8 mouse cellular contexts compared by ENCODE assay signal in the genomic region with DNA sequence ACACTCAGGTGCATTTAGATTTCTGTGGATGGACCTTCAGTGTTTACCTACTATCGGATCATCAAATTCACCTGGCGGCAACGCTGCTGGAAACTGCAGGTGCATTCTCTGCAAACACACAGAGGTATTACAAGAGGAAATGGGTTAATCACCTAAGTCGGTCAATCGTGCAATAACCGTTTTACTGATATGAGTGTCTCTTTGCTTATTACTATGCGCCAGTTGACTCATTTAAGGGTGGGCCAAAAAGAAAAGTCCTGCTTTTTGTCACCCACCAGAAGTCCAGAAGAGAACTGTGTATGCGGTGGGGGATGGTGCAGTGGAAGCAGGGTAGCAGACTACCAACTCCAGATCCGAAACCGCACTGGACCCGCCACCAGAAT. TPM values are rescaled to one million over a fixed set of nuclear protein-coding genes. Genes with fewer than 3 reads are reported as not detected.
DNase-seq lines count a peak whose midpoint lies in the region; ATAC-seq and TF ChIP-seq lines count a peak whose summit lies in the region.

No protein-coding gene starts in this region.

- H3K36me3 ChIP-seq in lung, embryonic 14.5 days (ENCODE audit: insufficient read depth): peaks cover 14% of the 10 kb centered on the region; the same call in 1 of the 2 replicates
- H3K36me3 ChIP-seq in embryonic facial prominence, embryonic 11.5 days (replicated peaks; ENCODE audit: control insufficient read depth, insufficient read depth, low read depth, low read length): no peaks in the 10 kb centered on the region
- peaks cover 17% of the 10 kb centered on the region for H3K36me3 ChIP-seq in hindbrain, embryonic 10.5 days
- peaks cover 28% of the 10 kb centered on the region for H3K36me3 ChIP-seq in midbrain, embryonic 10.5 days

- peak overlapping the region; percentile 86 for H3K4me3 ChIP-seq in lung, embryonic 14.5 days (ENCODE audit: low read depth, low read length)
- H3K4me3 ChIP-seq in embryonic facial prominence, embryonic 11.5 days (ENCODE audit: low read depth, low read length): peak overlapping the region; percentile 81
- peak overlapping the region; percentile 90 for H3K4me3 ChIP-seq in hindbrain, embryonic 10.5 days
- peak overlapping the region; percentile 94 for H3K4me3 ChIP-seq in midbrain, embryonic 10.5 days

- peaks cover 16% of the 10 kb centered on the region for H3K4me1 ChIP-seq in lung, embryonic 14.5 days (ENCODE audit: insufficient read depth)
- 0 out of 2 replicates have a peak, but pooled peaks cover 1% of the 10 kb centered on the region for H3K4me1 ChIP-seq in embryonic facial prominence, embryonic 11.5 days (ENCODE audit: control insufficient read depth, insufficient read depth, low read length)
- H3K4me1 ChIP-seq in hindbrain, embryonic 10.5 days (replicated peaks): peaks cover 37% of the 10 kb centered on the region
- peaks cover 34% of the 10 kb centered on the region for H3K4me1 ChIP-seq in midbrain, embryonic 10.5 days

- no peak for TF ChIP-seq CTCF in lung, embryonic 14.5 days (IDR thresholded peaks at IDR 0.05; ENCODE audit: low read depth)

- H3K9ac ChIP-seq in lung, embryonic 14.5 days: peak overlapping the region; percentile 75
- peak overlapping the region; percentile 98 for H3K9ac ChIP-seq in embryonic facial prominence, embryonic 11.5 days (replicated peaks; ENCODE audit: low read length)

- no peaks in the 10 kb centered on the region for H3K27me3 ChIP-seq in lung, embryonic 14.5 days (ENCODE audit: insufficient read depth, low read length)
- no peaks in the 10 kb centered on the region for H3K27me3 ChIP-seq in embryonic facial prominence, embryonic 11.5 days (ENCODE audit: control insufficient read depth, insufficient read depth, low read length)
- H3K27me3 ChIP-seq in hindbrain, embryonic 10.5 days (ENCODE audit: insufficient read depth, poor library complexity, severe bottlenecking): no peaks in the 10 kb centered on the region
- H3K27me3 ChIP-seq in midbrain, embryonic 10.5 days (ENCODE audit: low read depth, poor library complexity, severe bottlenecking): no peaks in the 10 kb centered on the region

- 3% methylated on average over 11 of the region's 11 CpGs for WGBS in lung, embryonic 14.5 days
- WGBS in embryonic facial prominence, embryonic 11.5 days: 7% methylated on average over 11 of the region's 11 CpGs
- 11% methylated on average over 11 of the region's 11 CpGs for WGBS in hindbrain, embryonic 10.5 days
- WGBS in midbrain, embryonic 10.5 days: 10% methylated on average over 11 of the region's 11 CpGs

- no peaks in the 10 kb centered on the region for H3K9me3 ChIP-seq in lung, embryonic 14.5 days (ENCODE audit: low read depth, low read length)
- no peaks in the 10 kb centered on the region for H3K9me3 ChIP-seq in embryonic facial prominence, embryonic 11.5 days (replicated peaks; ENCODE audit: control insufficient read depth, low read length)
- no peaks in the 10 kb centered on the region for H3K9me3 ChIP-seq in hindbrain, embryonic 10.5 days
- H3K9me3 ChIP-seq in midbrain, embryonic 10.5 days (replicated peaks): no peaks in the 10 kb centered on the region

- peak overlapping the region; percentile 63 for H3K27ac ChIP-seq in lung, embryonic 14.5 days (ENCODE audit: low read depth)
- H3K27ac ChIP-seq in embryonic facial prominence, embryonic 11.5 days (replicated peaks; ENCODE audit: low read depth, low read length): peak overlapping the region; percentile 98; the same call in 1 of the 2 replicates
- peak overlapping the region; percentile 99 for H3K27ac ChIP-seq in hindbrain, embryonic 10.5 days
- peak overlapping the region; percentile 99 for H3K27ac ChIP-seq in midbrain, embryonic 10.5 days (replicated peaks)

- no peak for ATAC-seq in lung, embryonic 14.5 days (ENCODE audit: insufficient read depth)
- ATAC-seq in embryonic facial prominence, embryonic 11.5 days (replicated peaks; ENCODE audit: insufficient number of reproducible peaks, low FRiP score, low TSS enrichment, low read depth): no peak

- peak; percentile 20 for DNase-seq in lung, embryonic 14.5 days
- DNase-seq in lung, postnatal 25 days (ENCODE audit: low spot score): no peak
- DNase-seq in embryonic facial prominence, embryonic 11.5 days (ENCODE audit: low spot score): no peak
- DNase-seq in hindbrain, embryonic 10.5 days (ENCODE audit: low spot score): no peak
- no peak for DNase-seq in midbrain, embryonic 10.5 days (ENCODE audit: low spot score)
- no peak for DNase-seq in frontal cortex, adult 2 months (ENCODE audit: extremely low spot score in 1 of 2, low spot score in 1 of 2)
- DNase-seq in cerebellum, adult 18-20 months: no peak
- no peak for DNase-seq in embryo, embryonic 9.5 days (ENCODE audit: extremely low spot score)

- H3K4me2 ChIP-seq in lung, embryonic 14.5 days: peak overlapping the region; percentile 85
- peak overlapping the region; percentile 49 for H3K4me2 ChIP-seq in embryonic facial prominence, embryonic 11.5 days (ENCODE audit: low read depth, low read length)

RNA-seq across cellular contexts. Expression of a gene that starts 0.6 kb away (rescaled TPM):
- 23.7 and 26.0 TPM in 2 replicates for polyA plus RNA-seq in lung, embryonic 14.5 days (2014; fragmentation: Nextera tagmentation; extraction: Ambion mirVana)
- 20.4 and 21.0 TPM in 2 replicates for polyA plus RNA-seq in embryonic facial prominence, embryonic 11.5 days (2014; fragmentation: Nextera tagmentation; extraction: Ambion mirVana)
- 11.7 and 13.4 TPM in 2 replicates for polyA plus RNA-seq in hindbrain, embryonic 10.5 days (2016; fragmentation: Nextera tagmentation; extraction: Ambion mirVana)
- polyA plus RNA-seq in midbrain, embryonic 10.5 days (2016; fragmentation: Nextera tagmentation; extraction: Ambion mirVana): 11.8 and 12.3 TPM in 2 replicates
- polyA plus RNA-seq in frontal cortex, adult 2 months (2012; rRNA removed): 21.4 and 23.1 TPM in 2 replicates

RNA-seq across cellular contexts. Expression of a gene that starts 53.8 kb away (rescaled TPM):
- polyA plus RNA-seq in lung, embryonic 14.5 days (2014; fragmentation: Nextera tagmentation; extraction: Ambion mirVana): 4.8 TPM in 2 replicates
- polyA plus RNA-seq in embryonic facial prominence, embryonic 11.5 days (2014; fragmentation: Nextera tagmentation; extraction: Ambion mirVana): 6.9 and 7.6 TPM in 2 replicates
- polyA plus RNA-seq in hindbrain, embryonic 10.5 days (2016; fragmentation: Nextera tagmentation; extraction: Ambion mirVana): 7.3 and 9.3 TPM in 2 replicates
- polyA plus RNA-seq in midbrain, embryonic 10.5 days (2016; fragmentation: Nextera tagmentation; extraction: Ambion mirVana): 7.0 TPM in 2 replicates
- polyA plus RNA-seq in frontal cortex, adult 2 months (2012; rRNA removed): 32.5 and 34.7 TPM in 2 replicates
